Mouse (Mus musculus) lung, postnatal 0 days (tissue): ENCODE measurements at regions not wholly inside any gene's neighbourhood (a gene's known extent, or its start where the extent isn't known, plus 50 kb on each side); places are given as distances from the start of the nearest gene placed in this dataset.

ENCODE experiments used
- CTCF ChIP-seq: IDR thresholded peaks from 2 replicates; pipeline ENCODE4 v1.5.1; 2016; ENCODE audit warnings: antibody characterized with exemption, mild to moderate bottlenecking
- EP300 ChIP-seq: IDR thresholded peaks from 2 replicates; pipeline ENCODE4 v1.6.1; 2016; ENCODE audit warnings: antibody characterized with exemption, mild to moderate bottlenecking, control low read depth

DNA sequence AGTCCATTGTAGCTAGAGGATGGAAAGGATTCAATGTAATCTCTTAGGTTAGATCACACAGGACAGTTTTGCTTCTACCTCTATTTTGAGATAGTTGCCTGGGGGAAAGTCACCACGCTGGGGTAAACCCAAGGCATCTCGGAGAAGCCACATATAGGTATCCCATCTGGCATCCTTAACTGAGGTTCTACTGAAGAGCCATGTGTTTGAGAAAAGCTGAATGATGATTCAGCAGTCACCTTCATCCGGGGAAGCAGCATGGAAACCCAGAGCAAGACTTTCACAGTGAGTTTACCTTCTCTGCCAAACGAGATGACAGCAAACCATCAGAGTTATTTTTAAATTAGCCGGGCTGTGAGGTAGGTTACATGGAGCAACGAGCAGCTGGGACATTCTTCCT is 248.9 kb upstream of the Kcnq5 start:
- no peak for TF ChIP-seq CTCF
- TF ChIP-seq EP300: no peak
